Mouse (Mus musculus) heart, postnatal 4 days (tissue): Measurements from ENCODE around the gene Hnrnpa3. TPM values are rescaled to one million over a fixed set of nuclear protein-coding genes. Genes with fewer than 3 reads are reported as not detected.

Experiments
- DNase-seq: peaks from one replicate; pipeline ENCODE4 v3.0.0; 2021
- microRNA-seq, 2 experiments: library from miRNA; unstranded; fragments of <30 nt; microRNA quantifications; one replicate each; pipeline ENCODE4 v1.2.0; 2021 to 2022
- total RNA-seq, 2 experiments: library from RNA; stranded (reverse); gene quantifications; 2 replicates each; pipeline ENCODE4 v1.2.3; 2021

Gene Hnrnpa3
- total RNA-seq, 2 experiments from 2014 or later = 504 to 509 TPM

- peak; percentile 98 for DNase-seq
Observed at GRCm38 (mm10) chr2:75704234-75705161, 45.4 kb downstream of the Hnrnpa3 start, which contains the start of gene Nfe2l2. Nfe2l2 (minus strand) TSS chr2:75704641.

GRCm38 (mm10) chr2:75705162-75705752 is 46.2 kb downstream of the Hnrnpa3 start:
- DNase-seq = peak; percentile 69

- no peak for DNase-seq
Observed at GRCm38 (mm10) chr2:75706435-75706834, 47.4 kb downstream of the Hnrnpa3 start.

GRCm38 (mm10) chr2:75707420-75707819 is 48.4 kb downstream of the Hnrnpa3 start:
- DNase-seq = no peak

GRCm38 (mm10) chr2:75713083-75713482 is 54.0 kb downstream of the Hnrnpa3 start:
- no peak for DNase-seq

- no peak for DNase-seq
Observed at GRCm38 (mm10) chr2:75714766-75715165, 55.7 kb downstream of the Hnrnpa3 start.

- no peak for DNase-seq
Observed at GRCm38 (mm10) chr2:75716046-75717016, 57.3 kb downstream of the Hnrnpa3 start.

Small RNA genes lying within 50 kb of the gene (microRNA-seq; reads per million reads assigned to microRNA genes)
- 0 reads per million in 2 experiments for gene Gm24574

Other genes starting within 250 kb of the Hnrnpa3 start
- gene Nfe2l2, start 45.4 kb downstream of the Hnrnpa3 start, total RNA-seq = 10 to 100 TPM; 53.2 to 54.5 TPM
- gene Agps, start 172.9 kb downstream of the Hnrnpa3 start, total RNA-seq = 10 to 100 TPM; 49.4 to 57.1 TPM